Mouse (Mus musculus) stomach, embryonic 15.5 days (tissue): ENCODE measurements around the gene Slc25a45. TPM values are rescaled to one million over a fixed set of nuclear protein-coding genes. Genes with fewer than 3 reads are reported as not detected.
A peak's percentile ranks its signal among the peaks of the same experiment; 100 is the strongest.

Source experiments
- ATAC-seq: fragments of 200-750 bp; cut with Nextera tagmentation; 2 replicates; pipeline ENCODE4 v1.8.0; 2017; ENCODE audit warnings: low read depth, moderate number of reproducible peaks, moderate TSS enrichment; ENCODE audit not compliant: insufficient read depth, low FRiP score
- H3K27ac ChIP-seq: fragments of 300-500 bp; sonication (generic); 2 replicates; pipeline ENCODE4 v1.5.1; 2015; ENCODE audit warnings: mild to moderate bottlenecking, inconsistent platforms
- H3K27me3 ChIP-seq: fragments of 300-500 bp; sonication (generic); replicated peaks from 2 replicates; pipeline ENCODE4 v1.6.1; 2015; ENCODE audit warnings: inconsistent platforms
- H3K36me3 ChIP-seq: fragments of 300-500 bp; sonication (generic); 2 replicates; pipeline ENCODE4 v1.6.1; 2015; ENCODE audit warnings: inconsistent platforms
- H3K4me1 ChIP-seq: fragments of 300-500 bp; sonication (generic); 2 replicates; pipeline ENCODE4 v1.6.1; 2015; ENCODE audit warnings: inconsistent platforms
- H3K4me2 ChIP-seq: fragments of 300-500 bp; sonication (generic); 2 replicates; pipeline ENCODE4 v1.6.1; 2015; ENCODE audit warnings: mild to moderate bottlenecking, inconsistent platforms
- H3K4me3 ChIP-seq: fragments of 300-500 bp; sonication (generic); replicated peaks from 2 replicates; pipeline ENCODE4 v1.5.1; 2015; ENCODE audit warnings: inconsistent platforms
- H3K9ac ChIP-seq: fragments of 300-500 bp; sonication (generic); 2 replicates; pipeline ENCODE4 v1.6.1; 2015; ENCODE audit warnings: inconsistent platforms
- H3K9me3 ChIP-seq: fragments of 300-500 bp; sonication (generic); 2 replicates; pipeline ENCODE4 v1.6.1; 2016; ENCODE audit warnings: inconsistent platforms
- WGBS: fragments of 180-500 bp; shearing (Covaris S2); methylation state at CpG from one replicate; pipeline ENCODE4 v1.1.7; 2015; 5-methylcytosine and 5-hydroxymethylcytosine counted together
- polyA plus RNA-seq: library from polyadenylated mRNA; unstranded; fragments of >200 nt; fragmentation: Nextera tagmentation; extraction: Ambion mirVana; gene quantifications from 2 replicates; pipeline ENCODE4 v1.2.1, GENCODE M21; 2015

The Slc25a45 gene
- polyA plus RNA-seq, 1 experiment from 2014 or later: 5.5 TPM

DNA sequence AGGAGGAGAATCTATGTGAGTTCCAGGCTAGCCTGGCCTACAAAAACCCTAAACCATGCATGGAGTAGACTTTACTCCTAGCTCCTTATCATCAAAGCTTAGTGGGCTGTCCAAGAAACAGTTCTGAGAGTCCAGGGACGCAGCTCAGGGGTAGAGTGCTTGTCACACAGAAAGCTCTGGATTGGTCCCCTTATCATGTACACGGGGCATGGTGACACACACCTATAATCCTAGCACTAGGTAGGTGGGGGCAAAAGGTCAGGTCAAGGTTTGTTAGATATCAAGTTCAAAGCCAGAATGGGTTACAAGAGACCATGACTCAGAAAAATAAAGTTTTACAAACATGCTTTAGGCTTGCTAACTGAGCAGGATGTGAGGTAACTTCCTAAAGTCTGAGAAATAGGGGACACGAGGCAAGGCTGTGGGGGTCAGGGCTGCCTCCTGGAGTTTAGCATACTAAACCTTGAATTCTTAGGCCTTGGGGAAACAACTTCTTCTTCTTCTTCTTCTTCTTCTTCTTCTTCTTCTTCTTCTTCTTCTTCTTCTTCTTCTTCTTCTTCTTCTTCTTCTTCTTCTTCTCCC, 9.7 kb downstream of the Slc25a45 start:
- no peak for ATAC-seq
- H3K27ac ChIP-seq: no peak overlapping the region
- H3K9me3 ChIP-seq: no peaks in the 10 kb centered on the region
- no peak overlapping the region for H3K4me3 ChIP-seq
- H3K4me2 ChIP-seq: no peak overlapping the region
- no peaks in the 10 kb centered on the region; the same call in 1 of the 2 replicates for H3K4me1 ChIP-seq
- H3K36me3 ChIP-seq: no peaks in the 10 kb centered on the region
- 64% methylated on average over 3 of the region's 3 CpGs for WGBS
- H3K27me3 ChIP-seq: no peaks in the 10 kb centered on the region
- no peak overlapping the region for H3K9ac ChIP-seq

DNA sequence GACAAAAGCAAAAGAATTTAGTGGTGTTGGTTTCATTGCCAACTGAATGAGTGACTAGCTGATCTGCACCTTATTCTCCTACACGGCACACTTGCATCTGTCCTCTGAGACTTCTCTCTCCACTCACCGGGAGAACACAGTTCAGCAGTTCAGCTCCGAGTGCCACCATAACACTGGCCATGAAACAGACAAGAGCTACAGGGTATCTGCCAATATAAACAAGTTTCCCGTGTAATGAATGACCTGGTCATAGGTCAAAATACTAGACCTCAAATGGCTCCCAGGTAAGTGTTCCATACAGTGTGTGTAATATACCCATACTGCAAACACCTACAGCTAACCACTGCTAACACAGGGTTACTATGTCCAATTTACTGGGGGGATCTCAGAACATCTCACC, 11.6 kb downstream of the Slc25a45 start:
- H3K4me1 ChIP-seq: peaks cover 5% of the 10 kb centered on the region; the same call in 1 of the 2 replicates
- no peaks in the 10 kb centered on the region for H3K36me3 ChIP-seq
- no peak for ATAC-seq
- no peak overlapping the region for H3K9ac ChIP-seq
- H3K27me3 ChIP-seq: no peaks in the 10 kb centered on the region
- no peak overlapping the region for H3K4me2 ChIP-seq
- H3K27ac ChIP-seq: no peak overlapping the region
- WGBS: 38% methylated on average over 4 of the region's 4 CpGs
- no peaks in the 10 kb centered on the region for H3K9me3 ChIP-seq
- H3K4me3 ChIP-seq: no peak overlapping the region

DNA sequence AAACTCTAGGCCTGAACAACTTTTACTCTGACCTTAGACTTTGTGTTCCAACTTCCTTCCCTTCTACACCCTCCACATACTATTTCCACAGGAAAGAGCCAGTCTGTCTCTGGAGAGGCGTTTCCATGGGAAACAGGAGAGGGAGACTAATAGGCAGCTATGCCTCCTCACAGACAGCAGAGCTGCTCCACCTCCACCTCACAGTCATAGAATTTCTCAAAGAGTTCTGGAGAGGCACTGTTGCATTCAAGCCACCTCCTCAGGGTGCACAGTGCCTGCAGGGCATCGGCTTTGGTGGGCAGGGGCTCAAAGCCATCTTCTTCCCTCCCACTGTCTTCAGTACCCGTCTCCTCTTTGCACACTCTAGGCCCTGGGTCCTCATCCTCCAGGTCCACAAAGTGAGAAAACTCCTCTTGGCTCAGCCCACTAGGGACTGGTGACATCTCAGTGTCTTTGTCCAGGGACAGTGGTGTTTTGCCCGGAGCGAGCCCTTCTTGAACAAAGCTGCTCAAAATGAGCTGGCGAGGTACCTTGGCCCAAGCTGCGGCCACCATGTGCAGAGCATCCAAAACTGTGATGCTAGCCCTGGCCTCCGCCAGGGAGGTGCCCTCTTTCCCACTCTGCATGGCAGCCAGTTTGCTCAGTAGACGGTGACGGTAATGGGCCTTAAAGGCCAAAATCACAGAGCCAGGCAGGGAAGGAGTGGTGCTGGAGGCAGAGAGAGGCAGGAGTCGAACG, 14.1 kb downstream of the Slc25a45 start:
- no peak for ATAC-seq
- no peaks in the 10 kb centered on the region for H3K27me3 ChIP-seq
- no peak overlapping the region for H3K27ac ChIP-seq
- peaks cover 5% of the 10 kb centered on the region; the same call in 1 of the 2 replicates for H3K4me1 ChIP-seq
- H3K4me3 ChIP-seq: no peak overlapping the region
- no peak overlapping the region for H3K4me2 ChIP-seq
- WGBS: 91% methylated on average over 12 of the region's 12 CpGs
- no peak overlapping the region for H3K9ac ChIP-seq
- H3K9me3 ChIP-seq: no peaks in the 10 kb centered on the region
- H3K36me3 ChIP-seq: peaks cover 6% of the 10 kb centered on the region; the same call in 1 of the 2 replicates

DNA sequence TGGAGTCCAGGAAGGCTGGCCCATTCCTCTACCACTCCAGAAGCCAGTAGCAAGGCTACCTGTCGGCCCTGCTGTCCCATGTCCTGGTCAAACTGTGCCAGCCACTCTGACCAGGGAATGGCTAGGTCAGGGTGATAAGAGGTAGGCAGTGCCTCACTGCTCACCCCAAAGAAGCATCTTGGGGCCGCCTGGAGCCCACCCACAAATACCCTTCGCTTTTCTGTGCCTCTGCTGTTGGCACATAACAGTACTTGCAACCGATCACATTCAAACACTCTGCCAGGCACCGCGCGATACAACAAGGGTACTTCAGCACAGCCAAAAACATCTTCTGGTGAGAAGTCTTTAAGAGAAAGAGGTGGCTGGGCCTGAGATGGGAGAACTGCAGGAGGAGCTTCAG, 14.7 kb downstream of the Slc25a45 start:
- H3K27ac ChIP-seq: no peak overlapping the region
- H3K4me3 ChIP-seq: no peak overlapping the region

DNA sequence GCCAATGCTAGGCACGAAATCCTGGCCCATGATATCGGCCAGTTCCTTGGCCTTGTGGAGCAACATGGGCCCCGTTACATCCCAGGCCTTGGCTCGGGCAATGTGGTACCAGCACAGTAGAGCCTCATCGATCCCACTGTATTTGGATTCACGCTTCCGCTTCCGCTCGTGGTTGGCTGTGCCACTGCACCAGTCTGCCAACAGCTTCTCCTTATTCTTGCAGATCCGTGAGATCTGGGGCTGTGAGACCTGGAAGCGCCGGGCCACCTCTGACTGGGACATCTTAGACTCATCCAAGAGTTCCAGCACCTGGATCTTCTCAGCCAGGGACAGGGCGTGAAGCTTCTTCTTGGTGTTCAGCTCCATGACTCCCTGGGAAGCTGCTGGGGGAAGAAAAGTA, 15.1 kb downstream of the Slc25a45 start:
- no peak overlapping the region for H3K27ac ChIP-seq
- H3K36me3 ChIP-seq: peaks cover 8% of the 10 kb centered on the region; the same call in 1 of the 2 replicates
- 95% methylated on average over 13 of the region's 13 CpGs for WGBS
- peak overlapping the region; percentile 90; the same call in 1 of the 2 replicates for H3K4me2 ChIP-seq
- H3K9me3 ChIP-seq: no peaks in the 10 kb centered on the region
- no peaks in the 10 kb centered on the region for H3K27me3 ChIP-seq
- H3K4me3 ChIP-seq: no peak overlapping the region
- no peak overlapping the region for H3K9ac ChIP-seq
- no peak for ATAC-seq
- 0 out of 2 replicates have a peak, but pooled peaks cover 5% of the 10 kb centered on the region for H3K4me1 ChIP-seq

More for the DNA sequence above, 14.7 kb downstream of the Slc25a45 start:
- WGBS: 93% methylated on average over 7 of the region's 7 CpGs
- no peak overlapping the region for H3K4me2 ChIP-seq
- peaks cover 8% of the 10 kb centered on the region; the same call in 1 of the 2 replicates for H3K36me3 ChIP-seq
- H3K9me3 ChIP-seq: no peaks in the 10 kb centered on the region
- no peak for ATAC-seq
- H3K9ac ChIP-seq: no peak overlapping the region
- H3K4me1 ChIP-seq: 0 out of 2 replicates have a peak, but pooled peaks cover 5% of the 10 kb centered on the region
- H3K27me3 ChIP-seq: no peaks in the 10 kb centered on the region

DNA sequence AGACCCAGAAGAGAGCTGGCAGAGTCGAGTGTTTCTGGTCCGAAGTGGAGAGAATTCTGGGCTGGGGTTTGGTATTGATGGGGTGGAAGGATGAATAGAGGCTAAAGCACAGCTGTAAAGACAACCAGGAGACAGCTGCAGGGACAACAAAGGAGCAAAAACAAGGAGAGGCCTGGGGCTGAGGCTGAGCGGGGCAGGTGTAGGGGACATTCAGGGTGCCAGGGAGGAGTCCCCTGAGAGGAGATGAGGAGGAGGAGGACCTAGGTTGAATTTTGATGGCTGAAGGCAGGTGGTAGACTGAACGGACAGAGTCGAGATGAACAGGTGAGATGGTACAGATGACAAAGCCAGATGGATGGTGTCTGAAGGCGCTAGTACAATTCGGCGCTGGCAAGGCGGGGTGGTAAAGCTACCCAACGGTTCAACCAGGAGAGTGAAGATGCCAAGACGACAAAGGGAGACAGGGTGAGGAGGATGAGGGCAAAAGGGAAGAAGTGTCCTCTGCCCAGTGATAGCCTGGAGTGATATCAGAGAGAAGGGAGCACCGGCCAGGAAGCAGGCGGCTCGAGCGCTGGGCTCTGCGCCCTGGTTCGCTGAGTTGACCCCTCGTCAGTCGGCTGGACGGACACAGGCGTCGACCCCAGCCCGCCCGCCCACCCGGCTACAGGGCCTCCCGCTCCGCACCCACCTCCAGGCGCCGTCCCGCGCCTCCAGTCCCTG, 15.8 kb downstream of the Slc25a45 start:
- ATAC-seq: no peak; the same call in 1 of the 2 replicates
- Histone ChIP-seq H3K4me3 (peak overlapping the region; percentile 58), H3K27me3 (no peaks in the 10 kb centered on the region), H3K36me3 (peaks cover 12% of the 10 kb centered on the region), H3K9me3 (no peaks in the 10 kb centered on the region), H3K9ac (peak overlapping the region; percentile 57), H3K4me2 (peak overlapping the region; percentile 90), H3K27ac (no peak overlapping the region), H3K4me1 (0 out of 2 replicates have a peak, but pooled peaks cover 5% of the 10 kb centered on the region)
- 7% methylated on average over 31 of the region's 31 CpGs for WGBS

DNA sequence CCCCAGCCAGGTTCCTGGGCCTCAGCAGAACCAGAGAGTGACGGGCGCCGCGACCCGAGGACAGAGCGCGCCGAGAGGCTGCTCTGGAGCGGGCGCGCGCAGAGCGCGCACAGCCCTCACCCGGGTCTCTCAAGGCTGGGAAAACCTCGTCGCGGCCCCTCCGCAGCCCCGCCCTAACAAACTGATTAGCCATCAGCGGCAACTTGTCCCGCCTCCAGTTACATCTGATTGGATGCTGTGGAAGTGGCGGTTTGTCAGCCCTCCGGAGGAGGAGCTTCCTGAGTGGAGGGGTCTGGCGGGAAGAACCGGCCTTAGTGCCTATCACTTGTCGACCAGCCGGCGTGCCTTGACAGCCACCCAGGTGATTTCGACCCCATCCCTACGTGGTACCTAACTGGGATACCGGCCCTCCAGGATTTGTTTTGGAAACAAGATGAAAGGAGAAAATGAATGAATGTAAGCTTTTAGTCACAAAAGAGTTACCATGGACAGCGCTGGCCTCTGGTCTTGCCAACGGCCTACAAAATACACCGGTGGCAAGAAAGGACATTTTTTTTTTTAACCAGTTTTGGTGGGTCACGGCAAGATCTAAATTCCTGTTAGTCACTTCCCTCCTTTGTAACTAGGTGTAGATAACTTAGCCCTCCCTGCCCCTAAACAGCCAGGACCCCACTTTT, 16.5 kb downstream of the Slc25a45 start, which contains the start of gene Tigd3:
Gene Tigd3 (minus strand): TSS at position 148 of the 677 bp plus-strand sequence.
- Histone ChIP-seq H3K27ac (no peak within 1 kb of the TSS), H3K9me3 (no peaks in the 10 kb centered on the region), H3K4me3 (peak within 1 kb of the TSS; percentile 58), H3K9ac (peak within 1 kb of the TSS; percentile 57), H3K36me3 (peaks cover 16% of the 10 kb centered on the region), H3K4me1 (0 out of 2 replicates have a peak, but pooled peaks cover 5% of the 10 kb centered on the region), H3K4me2 (peak within 1 kb of the TSS; percentile 90), H3K27me3 (no peaks in the 10 kb centered on the region)
- ATAC-seq: peak; percentile 96
- WGBS: 3% methylated on average over 36 of the region's 36 CpGs

DNA sequence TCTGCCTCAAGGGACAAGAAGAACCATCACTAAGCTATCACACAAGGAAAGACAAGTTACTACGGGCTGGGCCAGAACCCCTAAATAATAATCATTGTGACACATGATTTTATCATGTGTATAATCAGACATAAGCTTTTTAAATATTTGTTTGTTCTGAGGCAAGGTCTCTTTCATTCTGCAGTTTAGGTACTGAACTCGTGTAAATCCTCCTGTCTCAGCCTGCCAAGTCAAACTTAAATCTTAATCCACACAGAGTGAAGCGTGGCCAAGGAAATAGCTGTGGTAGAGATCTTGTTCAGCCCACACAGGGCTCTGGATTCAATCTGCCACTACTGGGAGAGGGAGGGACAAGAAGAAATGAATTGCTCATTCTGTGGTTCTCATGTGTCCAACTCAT, 29.7 kb downstream of the Slc25a45 start:
- Histone ChIP-seq H3K4me2 (no peak overlapping the region), H3K27ac (no peak overlapping the region), H3K36me3 (peaks cover 39% of the 10 kb centered on the region), H3K4me3 (no peak overlapping the region), H3K9ac (no peak overlapping the region), H3K27me3 (no peaks in the 10 kb centered on the region), H3K9me3 (no peaks in the 10 kb centered on the region), H3K4me1 (peaks cover 16% of the 10 kb centered on the region)
- 82% methylated on average over 3 of the region's 3 CpGs for WGBS
- no peak for ATAC-seq

DNA sequence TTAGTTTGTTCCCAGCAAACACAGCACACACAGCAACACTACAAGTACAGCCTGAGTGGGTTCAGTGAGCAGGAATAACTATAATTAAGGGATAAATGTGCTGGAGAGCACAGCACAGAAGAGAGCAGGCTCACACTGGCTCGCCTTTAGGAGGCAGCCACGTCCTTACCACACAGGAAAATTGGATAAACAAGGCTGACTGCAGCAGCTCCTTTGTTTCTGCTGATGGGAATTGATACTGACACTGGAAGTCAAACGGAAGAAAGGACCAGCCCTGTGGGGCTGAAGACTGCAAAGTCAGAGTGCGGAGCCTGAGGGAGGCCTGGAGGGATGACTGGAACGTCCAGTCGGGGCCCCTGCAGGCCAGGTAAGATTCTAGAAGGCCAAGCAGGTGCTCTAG, 32.6 kb downstream of the Slc25a45 start:
- Histone ChIP-seq H3K4me1 (peaks cover 21% of the 10 kb centered on the region), H3K9me3 (no peaks in the 10 kb centered on the region), H3K36me3 (peaks cover 11% of the 10 kb centered on the region), H3K4me2 (peak overlapping the region; percentile 34), H3K27me3 (no peaks in the 10 kb centered on the region), H3K4me3 (peak overlapping the region; percentile 7; the same call in 1 of the 2 replicates), H3K27ac (0 out of 2 replicates have a peak overlapping the region, but pooled peaks have one; percentile 11), H3K9ac (no peak overlapping the region)
- WGBS: 49% methylated on average over 6 of the region's 6 CpGs
- ATAC-seq: no peak

DNA sequence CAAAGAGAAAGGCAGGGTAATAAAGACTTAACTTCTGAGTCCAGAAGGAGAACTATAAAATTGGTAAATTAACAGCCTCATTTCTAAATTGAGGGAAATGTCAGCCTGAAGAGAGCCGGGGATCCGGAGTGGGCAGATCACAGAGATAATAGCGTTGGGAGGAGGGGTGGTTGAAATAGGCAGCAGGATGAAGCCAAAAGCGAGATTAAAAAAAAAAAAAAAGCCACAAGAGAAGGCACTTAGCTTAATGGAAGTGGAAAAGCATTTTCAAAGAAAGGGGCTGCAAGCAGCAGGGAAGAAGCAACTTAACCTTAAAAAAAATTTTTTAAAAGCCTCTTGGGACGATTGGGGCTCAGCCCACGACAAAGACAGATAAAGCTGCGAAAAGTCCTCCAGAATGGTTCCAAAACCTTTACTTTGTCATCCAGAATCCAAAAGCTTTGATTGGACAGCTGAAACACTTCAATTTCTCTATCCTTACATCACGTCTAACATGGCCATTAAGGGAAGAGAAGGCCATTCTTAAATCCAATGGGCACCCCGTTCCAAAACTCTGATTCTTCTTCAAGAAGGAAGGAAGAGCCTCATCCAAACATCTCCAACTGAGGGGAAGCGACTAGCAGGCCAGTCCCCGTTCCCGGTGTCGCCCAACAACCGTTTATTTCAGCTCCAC, 34.0 kb downstream of the Slc25a45 start:
- peak overlapping the region; percentile 91 for H3K9ac ChIP-seq

More for the DNA sequence above, 34.0 kb downstream of the Slc25a45 start:
- H3K27me3 ChIP-seq: no peaks in the 10 kb centered on the region
- H3K36me3 ChIP-seq: no peaks in the 10 kb centered on the region
- 2% methylated on average over 14 of the region's 14 CpGs for WGBS
- peaks cover 21% of the 10 kb centered on the region for H3K4me1 ChIP-seq
- H3K9me3 ChIP-seq: no peaks in the 10 kb centered on the region
- H3K27ac ChIP-seq: peak overlapping the region; percentile 84
- H3K4me2 ChIP-seq: peak overlapping the region; percentile 68
- ATAC-seq: no peak
- peak overlapping the region; percentile 89 for H3K4me3 ChIP-seq
